Mouse (Mus musculus) brain, embryonic 14.5 days (tissue): ENCODE results near the gene Btbd35f9. TPM values are rescaled to one million over a fixed set of nuclear protein-coding genes. Genes with fewer than 3 reads are reported as not detected.
"Not testable (repeated sequence)": the region's sequence is repeated elsewhere in the genome, so short reads cannot be mapped to it uniquely, and the experiment has no call there.

ENCODE experiments used
- DNase-seq: peaks from one replicate; pipeline ENCODE4 v3.0.0-alpha.2; 2011; ENCODE audit warnings: low read depth
- polyA plus RNA-seq: library from polyadenylated mRNA; depleted of rRNA; stranded (reverse); fragments of >200 nt; gene quantifications from 2 replicates; pipeline ENCODE4 v1.2.3, GENCODE M21; 2012; rRNA removed

Btbd35f9 gene
- not detected in 2 replicates for polyA plus RNA-seq

DNA sequence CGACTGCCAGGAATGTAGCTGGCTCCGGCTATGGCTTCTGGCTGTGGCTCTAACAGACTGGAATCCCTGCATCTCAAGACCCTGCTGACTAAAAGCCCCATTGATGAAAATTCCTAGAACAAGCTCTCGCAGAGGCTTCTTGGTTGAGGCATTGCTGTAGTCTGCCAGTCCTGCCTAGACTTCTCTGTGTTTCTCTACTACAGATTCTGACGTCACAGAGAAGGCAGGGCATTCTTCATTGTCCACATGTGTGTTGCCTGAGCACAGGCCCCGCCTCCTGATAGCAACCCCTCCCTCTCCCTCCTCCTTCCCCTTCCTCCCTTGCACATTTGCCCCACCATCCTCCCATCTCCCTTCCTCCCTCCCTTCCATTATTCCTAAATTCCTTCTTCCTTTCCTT, at the start of gene Btbd35f9:
Gene Btbd35f9, minus strand, starts transcription at position 101 of the 400 bp plus-strand sequence.
- not testable (repeated sequence) for DNase-seq

Other genes with a start within 250 kb of the Btbd35f9 start
- gene Btbd35f6, start 205.0 kb downstream of the Btbd35f9 start, polyA plus RNA-seq: not detected in 2 replicates
- not detected in 2 replicates for gene Gm21870, start 174.7 kb downstream of the Btbd35f9 start, polyA plus RNA-seq
- gene Spin2g, start 77.2 kb upstream of the Btbd35f9 start, polyA plus RNA-seq: not detected in 2 replicates